Mouse (Mus musculus) embryonic facial prominence, embryonic 15.5 days (tissue): ENCODE results near the gene Slc25a39. TPM values are rescaled to one million over a fixed set of nuclear protein-coding genes. Genes with fewer than 3 reads are reported as not detected.
A peak's percentile ranks its signal among the peaks of the same experiment; 100 is the strongest.

Experiments used
- ATAC-seq: fragments of 200-750 bp; cut with Nextera tagmentation; 2 replicates; pipeline ENCODE4 v1.8.0; 2017; ENCODE audit warnings: low read depth, moderate TSS enrichment; ENCODE audit not compliant: insufficient number of reproducible peaks, low FRiP score, low TSS enrichment
- H3K27ac ChIP-seq: fragments of 300-500 bp; sonication (generic); replicated peaks from 2 replicates; pipeline ENCODE4 v1.5.1; 2015; ENCODE audit warnings: mild to moderate bottlenecking, inconsistent platforms
- H3K27me3 ChIP-seq: fragments of 300-500 bp; sonication (generic); 2 replicates; pipeline ENCODE4 v1.6.1; 2015; ENCODE audit warnings: inconsistent platforms
- H3K36me3 ChIP-seq: fragments of 300-500 bp; sonication (generic); 2 replicates; pipeline ENCODE4 v1.6.1; 2015; ENCODE audit warnings: mild to moderate bottlenecking, inconsistent platforms
- H3K4me1 ChIP-seq: fragments of 300-500 bp; sonication (generic); 2 replicates; pipeline ENCODE4 v1.6.1; 2015; ENCODE audit warnings: inconsistent platforms
- H3K4me2 ChIP-seq: fragments of 300-500 bp; sonication (generic); replicated peaks from 2 replicates; pipeline ENCODE4 v1.6.1; 2015; ENCODE audit warnings: mild to moderate bottlenecking, inconsistent platforms
- H3K4me3 ChIP-seq: fragments of 300-500 bp; sonication (generic); replicated peaks from 2 replicates; pipeline ENCODE4 v1.5.1; 2015; ENCODE audit warnings: mild to moderate bottlenecking, inconsistent platforms
- H3K9ac ChIP-seq: fragments of 300-500 bp; sonication (generic); 2 replicates; pipeline ENCODE4 v1.6.1; 2015; ENCODE audit warnings: inconsistent platforms
- H3K9me3 ChIP-seq: fragments of 300-500 bp; sonication (generic); replicated peaks from 2 replicates; pipeline ENCODE4 v1.6.1; 2016; ENCODE audit warnings: inconsistent platforms
- WGBS: fragments of 180-500 bp; shearing (Covaris S2); methylation state at CpG from one replicate; pipeline ENCODE4 v1.1.7; 2015; 5-methylcytosine and 5-hydroxymethylcytosine counted together
- polyA plus RNA-seq: library from polyadenylated mRNA; unstranded; fragments of >200 nt; fragmentation: Nextera tagmentation; extraction: Ambion mirVana; gene quantifications from 2 replicates; pipeline ENCODE4 v1.2.1, GENCODE M21; 2015

Slc25a39 gene
- polyA plus RNA-seq = 197 and 199 TPM in 2 replicates

DNA sequence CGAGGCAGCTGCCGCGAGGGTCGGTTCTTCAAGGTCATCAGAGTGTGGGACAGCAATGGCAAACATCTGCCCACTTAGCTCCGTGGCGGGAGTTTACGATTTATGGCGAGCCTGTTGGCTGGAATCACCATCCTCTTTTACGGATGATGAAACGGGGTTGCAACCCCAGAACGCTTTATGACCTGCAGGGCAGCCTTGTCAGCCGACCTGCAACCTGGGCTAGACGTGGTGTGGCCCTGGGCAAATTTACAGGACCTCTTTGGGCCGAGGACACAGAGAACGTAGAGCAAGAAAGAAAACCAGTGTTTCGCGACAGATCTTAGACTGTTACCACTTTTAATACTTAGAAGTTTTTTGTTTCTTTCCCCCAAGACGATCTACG, at the start of gene Slc25a39:
Slc25a39 (minus strand) TSS at position 113 of the 382 bp plus-strand sequence.
- under 1% methylated on average over 19 of the region's 19 CpGs for WGBS
- peaks cover 45% of the 10 kb centered on the region for H3K4me1 ChIP-seq
- H3K27me3 ChIP-seq = no peaks in the 10 kb centered on the region; the same call in 1 of the 2 replicates
- ATAC-seq = no peak
- H3K9me3 ChIP-seq = no peaks in the 10 kb centered on the region
- H3K36me3 ChIP-seq = peaks cover 20% of the 10 kb centered on the region
- H3K27ac ChIP-seq = peak within 1 kb of the TSS; percentile 94
- H3K4me3 ChIP-seq = peak within 1 kb of the TSS; percentile 77
- peak within 1 kb of the TSS; percentile 73 for H3K9ac ChIP-seq
- peak within 1 kb of the TSS; percentile 87 for H3K4me2 ChIP-seq

DNA sequence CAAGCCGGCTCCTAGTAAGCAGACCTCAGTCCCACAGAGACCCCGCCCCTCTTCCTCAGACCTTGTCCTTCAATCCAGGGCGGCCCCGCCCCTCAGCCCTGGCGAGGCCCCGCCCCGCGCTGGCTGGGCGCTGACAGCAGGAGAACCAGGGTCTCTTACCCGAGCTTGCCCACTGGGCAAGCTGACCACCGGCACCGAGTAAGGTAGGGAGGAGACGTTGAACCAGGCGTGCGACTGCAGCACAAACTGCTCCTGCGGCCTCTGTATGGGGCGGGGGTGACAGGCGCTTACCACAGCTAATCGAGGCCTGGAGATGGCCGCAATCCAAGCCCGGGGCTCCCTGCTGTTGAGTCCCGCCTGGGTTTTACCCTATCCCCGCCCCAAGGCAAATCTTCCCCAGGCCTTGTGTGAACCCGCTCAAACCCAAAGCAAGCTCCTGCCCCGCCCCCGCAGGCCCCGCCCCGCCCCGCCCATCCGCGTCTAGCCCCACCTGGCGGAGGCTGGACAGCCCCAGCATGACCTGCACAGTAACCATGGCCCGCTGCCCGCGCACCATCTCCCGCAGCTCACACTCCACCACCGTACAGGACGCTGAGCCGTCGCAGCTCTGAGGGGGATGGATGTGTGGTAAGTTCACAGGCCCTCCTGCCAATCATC, 48.1 kb upstream of the Slc25a39 start:
- no peaks in the 10 kb centered on the region for H3K36me3 ChIP-seq
- peak overlapping the region; percentile 31; the same call in 1 of the 2 replicates for H3K9ac ChIP-seq
- peak; percentile 84 for ATAC-seq
- WGBS = under 1% methylated on average over 39 of the region's 40 CpGs
- peaks cover 26% of the 10 kb centered on the region for H3K4me1 ChIP-seq
- H3K27ac ChIP-seq = peak overlapping the region; percentile 63
- H3K9me3 ChIP-seq = no peaks in the 10 kb centered on the region
- H3K27me3 ChIP-seq = peaks cover 7% of the 10 kb centered on the region
- peak overlapping the region; percentile 92 for H3K4me2 ChIP-seq
- peak overlapping the region; percentile 53 for H3K4me3 ChIP-seq

- Histone ChIP-seq H3K4me3 (no peak overlapping the region), H3K27me3 (peaks cover 7% of the 10 kb centered on the region), H3K4me2 (no peak overlapping the region), H3K36me3 (no peaks in the 10 kb centered on the region), H3K9me3 (no peaks in the 10 kb centered on the region), H3K9ac (no peak overlapping the region), H3K27ac (no peak overlapping the region), H3K4me1 (peaks cover 35% of the 10 kb centered on the region)
- ATAC-seq = no peak
- WGBS = 30% methylated on average over 10 of the region's 10 CpGs
These were observed 45.4 kb upstream of the Slc25a39 start for GRCm38 (mm10) chr11:102453131-102453530.

- H3K4me1 ChIP-seq = peaks cover 40% of the 10 kb centered on the region
- H3K36me3 ChIP-seq = no peaks in the 10 kb centered on the region
- ATAC-seq = no peak
- no peak overlapping the region for H3K4me2 ChIP-seq
- peak overlapping the region; percentile 63; the same call in 1 of the 2 replicates for H3K27ac ChIP-seq
- H3K9me3 ChIP-seq = no peaks in the 10 kb centered on the region
- H3K9ac ChIP-seq = no peak overlapping the region
- no peak overlapping the region for H3K4me3 ChIP-seq
- 34% methylated on average over 17 of the region's 17 CpGs for WGBS
- H3K27me3 ChIP-seq = peaks cover 7% of the 10 kb centered on the region
These were observed 41.6 kb upstream of the Slc25a39 start for GRCm38 (mm10) chr11:102449043-102450008.

DNA sequence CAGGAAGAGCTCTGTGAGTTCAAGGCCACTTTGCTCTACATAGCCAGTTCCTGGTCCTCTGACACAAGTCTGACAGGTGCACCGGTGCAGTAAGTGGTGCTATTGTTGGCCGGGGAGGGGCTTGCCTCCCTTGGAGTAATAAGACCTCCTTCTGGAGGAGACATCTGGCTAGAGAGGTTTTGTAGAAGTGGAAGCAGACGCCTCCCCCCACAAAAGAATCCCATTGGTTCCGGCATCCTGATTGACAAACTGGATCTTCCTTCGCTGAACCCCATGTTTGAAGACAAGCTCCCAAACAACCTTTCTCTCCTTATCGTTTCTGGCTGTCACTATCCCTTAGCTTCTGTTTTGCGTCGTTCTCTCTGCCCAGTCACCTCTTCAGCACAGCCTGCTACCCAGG, 40.6 kb upstream of the Slc25a39 start:
- Histone ChIP-seq H3K36me3 (peaks cover 4% of the 10 kb centered on the region; the same call in 1 of the 2 replicates), H3K27me3 (peaks cover 6% of the 10 kb centered on the region), H3K27ac (peak overlapping the region; percentile 63; the same call in 1 of the 2 replicates), H3K9me3 (no peaks in the 10 kb centered on the region), H3K4me1 (peaks cover 47% of the 10 kb centered on the region), H3K9ac (no peak overlapping the region), H3K4me3 (peak overlapping the region; percentile 3; the same call in 1 of the 2 replicates), H3K4me2 (peak overlapping the region; percentile 79)
- 9% methylated on average over 8 of the region's 8 CpGs for WGBS
- ATAC-seq = no peak

DNA sequence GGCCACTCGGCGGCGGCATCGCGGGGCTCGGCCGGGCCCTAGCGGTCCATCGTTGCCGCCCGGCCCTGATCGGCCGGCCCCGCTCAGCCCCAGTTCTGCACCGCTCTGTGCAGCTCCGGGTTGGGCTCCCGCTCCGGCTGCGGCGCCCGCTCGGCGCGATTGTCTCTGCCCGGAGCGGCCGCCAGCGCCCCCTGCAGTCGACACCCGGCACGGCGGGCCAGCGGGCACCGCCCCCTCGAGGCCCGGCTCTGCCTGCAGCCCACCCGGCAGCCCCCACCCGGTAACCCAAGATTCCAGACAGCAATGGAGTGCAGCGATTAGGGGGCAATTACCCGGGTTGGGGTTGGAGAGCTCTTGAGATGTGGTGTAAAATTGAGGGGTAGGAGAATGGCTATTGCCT, 39.8 kb upstream of the Slc25a39 start, which contains the start of gene Fam171a2:
Fam171a2 (minus strand) TSS at position 186 of the 400 bp plus-strand sequence.
- Histone ChIP-seq H3K9ac (peak within 1 kb of the TSS; percentile 99), H3K9me3 (no peaks in the 10 kb centered on the region), H3K27ac (peak within 1 kb of the TSS; percentile 93), H3K4me2 (peak within 1 kb of the TSS; percentile 79), H3K36me3 (peaks cover 9% of the 10 kb centered on the region), H3K27me3 (no peaks in the 10 kb centered on the region), H3K4me1 (peaks cover 47% of the 10 kb centered on the region), H3K4me3 (peak within 1 kb of the TSS; percentile 94)
- under 1% methylated on average over 40 of the region's 40 CpGs for WGBS
- peak; percentile 61 for ATAC-seq

- Histone ChIP-seq H3K27ac (peak overlapping the region; percentile 93), H3K27me3 (no peaks in the 10 kb centered on the region), H3K4me1 (peaks cover 47% of the 10 kb centered on the region), H3K4me3 (peak overlapping the region; percentile 94), H3K9ac (peak overlapping the region; percentile 99), H3K9me3 (no peaks in the 10 kb centered on the region), H3K4me2 (peak overlapping the region; percentile 79), H3K36me3 (peaks cover 16% of the 10 kb centered on the region)
- peak; percentile 44; the same call in 1 of the 2 replicates for ATAC-seq
- under 1% methylated on average over 45 of the region's 49 CpGs for WGBS
These were observed 39.1 kb upstream of the Slc25a39 start for GRCm38 (mm10) chr11:102446581-102447461.

GRCm38 (mm10) chr11:102445891-102446361, 38.2 kb upstream of the Slc25a39 start:
- ATAC-seq = no peak
- Histone ChIP-seq H3K27me3 (no peaks in the 10 kb centered on the region), H3K9me3 (no peaks in the 10 kb centered on the region), H3K4me1 (peaks cover 47% of the 10 kb centered on the region), H3K36me3 (peaks cover 20% of the 10 kb centered on the region), H3K4me2 (peak overlapping the region; percentile 79), H3K9ac (peak overlapping the region; percentile 99; the same call in 1 of the 2 replicates), H3K27ac (peak overlapping the region; percentile 93), H3K4me3 (peak overlapping the region; percentile 94)
- WGBS = 4% methylated on average over 7 of the region's 7 CpGs

GRCm38 (mm10) chr11:102445264-102445890, 37.6 kb upstream of the Slc25a39 start:
- ATAC-seq = peak; percentile 44
- H3K4me3 ChIP-seq = peak overlapping the region; percentile 94
- no peaks in the 10 kb centered on the region for H3K9me3 ChIP-seq
- WGBS = 11% methylated on average over 10 of the region's 10 CpGs
- peaks cover 24% of the 10 kb centered on the region for H3K36me3 ChIP-seq
- peaks cover 47% of the 10 kb centered on the region for H3K4me1 ChIP-seq
- peak overlapping the region; percentile 79 for H3K4me2 ChIP-seq
- H3K27ac ChIP-seq = peak overlapping the region; percentile 93
- H3K27me3 ChIP-seq = no peaks in the 10 kb centered on the region
- H3K9ac ChIP-seq = peak overlapping the region; percentile 99; the same call in 1 of the 2 replicates

DNA sequence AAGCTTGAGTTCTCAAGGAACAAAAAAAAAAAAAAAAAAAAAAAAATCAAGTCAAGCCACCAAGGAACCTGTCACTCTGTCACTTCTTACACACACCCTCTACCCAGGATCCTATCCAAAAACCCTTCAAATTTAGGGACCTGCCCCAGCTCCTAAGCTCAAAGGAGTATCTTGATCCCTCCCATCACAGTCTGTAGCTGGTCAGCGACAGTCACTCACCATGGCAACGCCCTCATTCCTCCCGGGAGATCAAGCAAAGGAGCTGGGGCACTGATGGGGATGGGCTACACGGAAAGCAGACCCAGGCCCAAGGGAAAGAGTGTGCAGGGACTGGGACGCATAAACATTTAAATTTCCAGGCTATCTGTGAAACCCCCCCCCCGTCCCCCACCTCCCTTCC, 37.0 kb upstream of the Slc25a39 start:
- H3K9ac ChIP-seq = no peak overlapping the region
- no peak overlapping the region for H3K4me3 ChIP-seq
- no peak overlapping the region for H3K4me2 ChIP-seq
- 16% methylated on average over 6 of the region's 6 CpGs for WGBS
- H3K4me1 ChIP-seq = peaks cover 47% of the 10 kb centered on the region
- peak overlapping the region; percentile 93; the same call in 1 of the 2 replicates for H3K27ac ChIP-seq
- no peaks in the 10 kb centered on the region for H3K27me3 ChIP-seq
- H3K36me3 ChIP-seq = peaks cover 30% of the 10 kb centered on the region
- H3K9me3 ChIP-seq = no peaks in the 10 kb centered on the region
- no peak; the same call in 1 of the 2 replicates for ATAC-seq
